18 mouse cellular contexts compared by ENCODE assay signal in genomic region chr17:59877791-59878190, GRCm38 (mm10).
"Had no signal": no experiment of that assay in that cellular context is flagged by ENCODE, and none has a peak within 500 bp of the region (broad histone marks: within the 10 kb centered on the region; RNA-seq: fewer than 3 reads in every experiment).

No protein-coding gene starts in this region.

- H3K27ac ChIP-seq: limb, embryonic 12.5 days; limb, embryonic 15.5 days; liver, embryonic 14.5 days; macrophage; midbrain, embryonic 12.5 days; midbrain, embryonic 15.5 days; stomach, embryonic 15.5 days had no signal

- H3K4me1 ChIP-seq: limb, embryonic 12.5 days; limb, embryonic 15.5 days; midbrain, embryonic 12.5 days; midbrain, embryonic 15.5 days; stomach, embryonic 15.5 days had no signal

- H3K9ac ChIP-seq: limb, embryonic 12.5 days; limb, embryonic 15.5 days; liver, embryonic 14.5 days; liver, postnatal 0 days; lung, embryonic 14.5 days; midbrain, embryonic 12.5 days; midbrain, embryonic 15.5 days; stomach, embryonic 15.5 days had no signal

- H3K4me3 ChIP-seq: limb, embryonic 12.5 days; limb, embryonic 15.5 days; midbrain, embryonic 12.5 days; midbrain, embryonic 15.5 days; stomach, embryonic 15.5 days had no signal

- H3K4me2 ChIP-seq: limb, embryonic 12.5 days; limb, embryonic 15.5 days; liver, embryonic 11.5 days; lung, embryonic 14.5 days; midbrain, embryonic 12.5 days; midbrain, embryonic 15.5 days; stomach, embryonic 15.5 days had no signal

- H3K9me3 ChIP-seq: limb, embryonic 12.5 days; limb, embryonic 15.5 days; midbrain, embryonic 12.5 days; midbrain, embryonic 15.5 days; stomach, embryonic 15.5 days had no signal

- DNase-seq: kidney, adult 18-20 months; kidney, adult 9 months; kidney, postnatal 14 days; kidney, postnatal 4 days; liver, postnatal 0 days; lung, embryonic 14.5 days; right cerebral cortex, postnatal 25 days; spleen, adult 18-20 months; thymus, postnatal 25 days had no signal

- H3K27me3 ChIP-seq: limb, embryonic 12.5 days; limb, embryonic 15.5 days; midbrain, embryonic 12.5 days; midbrain, embryonic 15.5 days; stomach, embryonic 15.5 days had no signal

- H3K36me3 ChIP-seq: limb, embryonic 12.5 days; limb, embryonic 15.5 days; midbrain, embryonic 12.5 days; midbrain, embryonic 15.5 days; stomach, embryonic 15.5 days had no signal

- ATAC-seq: liver, postnatal 0 days; lung, postnatal 0 days; midbrain, embryonic 15.5 days had no signal
